Mouse (Mus musculus): ENCODE measurements around the gene Dclk2.

GRCm38 (mm10) chr3:86793720-86794191 lies 126.9 kb downstream of the Dclk2 start:
- TF ChIP-seq CHD1 (IDR thresholded peaks at IDR 0.05; ENCODE audit: low read depth, low read length) (no peak), EP300 (IDR thresholded peaks at IDR 0.05; ENCODE audit: low read depth in 1 of 2, low read length in 2 of 2) (no peak), CTCF (IDR thresholded peaks at IDR 0.05 in 2 of 3, conservative IDR thresholded peaks at IDR 0.05 in 1 of 3; ENCODE audit: control insufficient read depth in 1 of 3, insufficient read depth in 1 of 3, low read depth in 2 of 3, low read length in 3 of 3, poor library complexity in 1 of 3, severe bottlenecking in 1 of 3) (no peak), MAX (IDR thresholded peaks at IDR 0.05; ENCODE audit: low read length) (no peak), RCOR1 (IDR thresholded peaks at IDR 0.05; ENCODE audit: low read depth, low read length) (no peak), POLR2A (IDR thresholded peaks at IDR 0.05; ENCODE audit: control insufficient read depth in 1 of 2, insufficient read depth in 1 of 2, low read depth in 1 of 2, low read length in 2 of 2, poor library complexity in 1 of 2) (no peak), E2F4 (IDR thresholded peaks at IDR 0.05; ENCODE audit: borderline replicate concordance, low read depth, low read length) (no peak)
